8 mouse cellular contexts compared by ENCODE assay signal in the genomic region with DNA sequence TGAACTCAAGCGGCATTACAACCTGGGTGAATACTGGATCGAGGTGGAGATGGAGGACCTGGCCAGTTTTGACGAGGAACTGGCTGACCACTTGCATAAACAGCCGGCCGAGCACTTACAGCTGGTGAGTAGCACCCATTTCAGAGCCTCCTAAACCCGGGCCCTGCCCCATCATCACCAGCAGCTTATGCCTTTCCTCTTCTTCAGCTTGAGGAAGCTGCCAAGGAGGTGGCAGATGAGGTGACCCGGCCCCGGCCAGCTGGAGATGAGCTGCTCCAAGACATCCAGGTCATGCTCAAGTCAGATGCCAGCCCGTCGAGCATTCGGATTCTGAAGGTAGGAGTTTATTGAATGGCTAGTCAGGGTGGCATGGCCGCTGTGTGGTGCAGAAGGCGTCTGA. TPM values are rescaled to one million over a fixed set of nuclear protein-coding genes. Genes with fewer than 3 reads are reported as not detected.
DNase-seq lines count a peak whose midpoint lies in the region; ATAC-seq and TF ChIP-seq lines count a peak whose summit lies in the region.

No protein-coding gene starts in this region.

- H3K4me3 ChIP-seq in layer of hippocampus, adult 2 months: peak overlapping the region; percentile 66
- H3K4me3 ChIP-seq in embryonic facial prominence, embryonic 10.5 days: peak overlapping the region; percentile 84
- H3K4me3 ChIP-seq in hindbrain, embryonic 12.5 days: peak overlapping the region; percentile 75
- H3K4me3 ChIP-seq in midbrain, embryonic 13.5 days (replicated peaks): peak overlapping the region; percentile 80

- DNase-seq in layer of hippocampus, adult 2 months (ENCODE audit: low spot score in 2 of 2): no peak
- no peak for DNase-seq in layer of hippocampus, postnatal 10 days (ENCODE audit: low spot score in 2 of 2)
- DNase-seq in embryonic facial prominence, embryonic 10.5 days (ENCODE audit: low spot score): no peak
- no peak for DNase-seq in Muller cell, postnatal 12 days (ENCODE audit: inconsistent ontology term)
- no peak for DNase-seq in embryo, embryonic 11 days

- H3K27me3 ChIP-seq in embryonic facial prominence, embryonic 10.5 days (replicated peaks; ENCODE audit: low read depth, poor library complexity, severe bottlenecking): no peaks in the 10 kb centered on the region
- no peaks in the 10 kb centered on the region for H3K27me3 ChIP-seq in hindbrain, embryonic 12.5 days
- no peaks in the 10 kb centered on the region for H3K27me3 ChIP-seq in midbrain, embryonic 13.5 days

- H3K27ac ChIP-seq in layer of hippocampus, adult 2 months: no peak overlapping the region
- peak overlapping the region; percentile 99 for H3K27ac ChIP-seq in embryonic facial prominence, embryonic 10.5 days (replicated peaks)
- no peak overlapping the region for H3K27ac ChIP-seq in hindbrain, embryonic 12.5 days
- no peak overlapping the region for H3K27ac ChIP-seq in midbrain, embryonic 13.5 days

- no peak for TF ChIP-seq CTCF in layer of hippocampus, adult 2 months (conservative IDR thresholded peaks at IDR 0.05)

- H3K9me3 ChIP-seq in embryonic facial prominence, embryonic 10.5 days: no peaks in the 10 kb centered on the region
- H3K9me3 ChIP-seq in hindbrain, embryonic 12.5 days (replicated peaks): no peaks in the 10 kb centered on the region
- no peaks in the 10 kb centered on the region for H3K9me3 ChIP-seq in midbrain, embryonic 13.5 days

- 20% methylated on average over 13 of the region's 13 CpGs for whole genome bisulfite sequencing in embryonic facial prominence, embryonic 10.5 days
- 19% methylated on average over 13 of the region's 13 CpGs for WGBS in hindbrain, embryonic 12.5 days
- 22% methylated on average over 13 of the region's 13 CpGs for WGBS in midbrain, embryonic 13.5 days

- peaks cover 50% of the 10 kb centered on the region for H3K36me3 ChIP-seq in embryonic facial prominence, embryonic 10.5 days (replicated peaks)
- peaks cover 30% of the 10 kb centered on the region for H3K36me3 ChIP-seq in hindbrain, embryonic 12.5 days
- peaks cover 33% of the 10 kb centered on the region for H3K36me3 ChIP-seq in midbrain, embryonic 13.5 days

- H3K4me1 ChIP-seq in embryonic facial prominence, embryonic 10.5 days: peaks cover 26% of the 10 kb centered on the region
- H3K4me1 ChIP-seq in hindbrain, embryonic 12.5 days: peaks cover 20% of the 10 kb centered on the region
- H3K4me1 ChIP-seq in midbrain, embryonic 13.5 days (replicated peaks): peaks cover 21% of the 10 kb centered on the region

- peak overlapping the region; percentile 67 for H3K9ac ChIP-seq in hindbrain, embryonic 12.5 days
- peak overlapping the region; percentile 66 for H3K9ac ChIP-seq in midbrain, embryonic 13.5 days (replicated peaks)

- no peak for ATAC-seq in hindbrain, embryonic 12.5 days (ENCODE audit: low FRiP score)
- ATAC-seq in midbrain, embryonic 13.5 days: no peak
- no peak for ATAC-seq in frontal cortex, adult (ENCODE audit: low TSS enrichment)

- peak overlapping the region; percentile 88 for H3K4me2 ChIP-seq in hindbrain, embryonic 12.5 days (replicated peaks)
- H3K4me2 ChIP-seq in midbrain, embryonic 13.5 days (replicated peaks): peak overlapping the region; percentile 91

RNA-seq across cellular contexts. Expression of gene Mcm5, which starts 0.7 kb away (rescaled TPM):
- total RNA-seq in layer of hippocampus, adult 2 months (2021): 1 to 10 TPM; 6.1 to 8.8 TPM
- total RNA-seq in layer of hippocampus, postnatal 10 days (2021): 1 to 10 TPM; 9.4 to 9.8 TPM
- polyA plus RNA-seq in embryonic facial prominence, embryonic 10.5 days (2016; fragmentation: Nextera tagmentation; extraction: Ambion mirVana): 312 and 340 TPM in 2 replicates
- 98.7 and 105 TPM in 2 replicates for polyA plus RNA-seq in hindbrain, embryonic 12.5 days (2016; fragmentation: Nextera tagmentation; extraction: Ambion mirVana)
- polyA plus RNA-seq in midbrain, embryonic 13.5 days (2015; fragmentation: Nextera tagmentation; extraction: Ambion mirVana): 64.2 and 64.9 TPM in 2 replicates

RNA-seq across cellular contexts. Expression of gene Hmox1, which starts 16.7 kb away (rescaled TPM):
- total RNA-seq in layer of hippocampus, adult 2 months (2021): 1 to 10 TPM; 6.1 to 6.2 TPM
- 1 to 10 TPM; 5.9 to 6.8 TPM for total RNA-seq in layer of hippocampus, postnatal 10 days (2021)
- polyA plus RNA-seq in embryonic facial prominence, embryonic 10.5 days (2016; fragmentation: Nextera tagmentation; extraction: Ambion mirVana): 20.9 and 21.3 TPM in 2 replicates
- 18.7 and 19.6 TPM in 2 replicates for polyA plus RNA-seq in hindbrain, embryonic 12.5 days (2016; fragmentation: Nextera tagmentation; extraction: Ambion mirVana)
- polyA plus RNA-seq in midbrain, embryonic 13.5 days (2015; fragmentation: Nextera tagmentation; extraction: Ambion mirVana): 11.7 and 15.4 TPM in 2 replicates
